Mouse (Mus musculus) neutrophil, adult 83 days (primary cell): ENCODE results near the gene Abhd10. TPM values are rescaled to one million over a fixed set of nuclear protein-coding genes. Genes with fewer than 3 reads are reported as not detected.

Experiments used
- total RNA-seq, 2 experiments: library from RNA; stranded (reverse); gene quantifications; one replicate each; pipeline ENCODE4 v1.2.4; 2023

Gene Abhd10
- total RNA-seq: 10 to 100 TPM; 16.9 to 19.0 TPM

GRCm38 (mm10) chr16:45742615-45743476 is at the start of gene Abhd10:
Gene Abhd10 (minus strand): TSS chr16:45742955.

GRCm38 (mm10) chr16:45724061-45724741 is 18.6 kb downstream of the Abhd10 start, which contains the start of gene Tagln3:
Gene Tagln3 (minus strand): TSS chr16:45724608.

DNA sequence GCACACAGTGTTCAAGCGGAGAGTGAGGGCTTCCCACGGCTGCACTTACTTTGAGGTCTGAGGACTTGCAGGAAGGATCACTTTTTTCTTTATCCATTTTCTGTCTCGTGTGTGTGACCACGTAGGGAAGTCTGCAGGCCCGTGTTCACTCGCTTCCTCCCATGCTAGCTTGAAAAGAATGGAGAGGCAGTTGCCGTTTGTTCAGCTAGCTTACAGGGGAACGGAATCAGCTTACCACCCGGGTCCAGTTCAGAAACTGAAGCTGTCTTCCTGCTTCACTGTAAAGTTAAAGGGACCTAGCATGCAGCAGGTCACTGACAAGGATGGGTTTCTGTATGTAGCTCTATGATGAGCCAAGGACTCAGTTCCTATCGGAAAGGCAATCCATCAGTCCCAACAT is 49.2 kb downstream of the Abhd10 start, which contains the start of gene Tmprss7:
Gene Tmprss7 (minus strand): TSS at position 101 of the 400 bp plus-strand sequence.

Other genes with a start within 250 kb of the Abhd10 start
- gene Gm609, start 250.0 kb downstream of the Abhd10 start, total RNA-seq: not detected
- not detected for gene Gm17783, start 210.9 kb downstream of the Abhd10 start, total RNA-seq
- not detected for gene Slc9c1, start 207.6 kb downstream of the Abhd10 start, total RNA-seq
- under 1 TPM; 0.11 to 0.42 TPM for gene Gcsam, start 132.6 kb downstream of the Abhd10 start, total RNA-seq
- not detected for gene BC016579, start 88.9 kb downstream of the Abhd10 start, total RNA-seq
- not detected for gene Tmprss7, start 49.3 kb downstream of the Abhd10 start, total RNA-seq
- under 1 TPM in 1 of 2 experiments, not detected in 1; 0.77 TPM for gene Tagln3, start 18.3 kb downstream of the Abhd10 start, total RNA-seq
- 1 to 10 TPM; 2.6 to 4.1 TPM for gene Phldb2, start 210.6 kb upstream of the Abhd10 start, total RNA-seq